Mouse (Mus musculus) CH12.LX (cell line): ENCODE measurements around the gene Rbbp6. TPM values are rescaled to one million over a fixed set of nuclear protein-coding genes. Genes with fewer than 3 reads are reported as not detected.

Experiments used
- DNase-seq: peaks from one replicate; pipeline ENCODE4 v3.0.0-alpha.2; 2013; ENCODE audit errors: extremely low read depth
- H3K27ac ChIP-seq: 2 replicates; pipeline ENCODE4 v1.5.1; 2012; ENCODE audit warnings: low read depth, mild to moderate bottlenecking, control low read depth, moderate library complexity; ENCODE audit not compliant: insufficient read depth
- H3K27me3 ChIP-seq: replicated peaks from 2 replicates; pipeline ENCODE3; 2012; ENCODE audit warnings: inconsistent platforms
- H3K36me3 ChIP-seq, 2 experiments: replicated peaks in 1 of 2; 2 replicates each; pipeline versions ENCODE3 to v1.6.1; 2012; ENCODE audit warnings: inconsistent platforms in 1 of 2, low read length in 1 of 2, mild to moderate bottlenecking in 1 of 2, mixed read lengths in 1 of 2, moderate library complexity in 1 of 2; ENCODE audit not compliant: control insufficient read depth in 1 of 2, insufficient read depth in 1 of 2
- H3K4me1 ChIP-seq, 2 experiments: 2 replicates each; pipeline ENCODE4 v1.6.1; 2012; ENCODE audit warnings: inconsistent platforms in 1 of 2, moderate library complexity in 1 of 2; ENCODE audit not compliant: insufficient read depth in 2 of 2, control insufficient read depth in 1 of 2
- H3K4me2 ChIP-seq: 2 replicates; pipeline ENCODE4 v1.6.1; 2012; ENCODE audit warnings: low read depth, mild to moderate bottlenecking, control low read depth; ENCODE audit not compliant: poor library complexity, insufficient read depth, severe bottlenecking
- H3K4me3 ChIP-seq, 3 experiments: fragments of 150-350 bp in 1 of 3; sonication (generic) in 1 of 3; replicated peaks in 1 of 3; 2 replicates each; pipeline versions ENCODE3 to v1.5.1; 2011 to 2012; ENCODE audit warnings: low read depth in 2 of 3, low read length in 2 of 3, mild to moderate bottlenecking in 2 of 3, moderate library complexity in 2 of 3, control low read depth in 1 of 3, improper control_type of control experiment in 1 of 3, inconsistent platforms in 1 of 3, mixed read lengths in 1 of 3; ENCODE audit not compliant: poor library complexity in 1 of 3
- H3K79me2 ChIP-seq: replicated peaks from 2 replicates; pipeline ENCODE4 v1.6.1; 2012; ENCODE audit warnings: mild to moderate bottlenecking, moderate library complexity; ENCODE audit not compliant: control insufficient read depth, poor library complexity, insufficient read depth, severe bottlenecking; ENCODE audit errors: extremely low read depth
- H3K9ac ChIP-seq: 2 replicates; pipeline ENCODE4 v1.6.1; 2012; ENCODE audit warnings: low read depth, mild to moderate bottlenecking, control low read depth, moderate library complexity; ENCODE audit not compliant: insufficient read depth
- H3K9me3 ChIP-seq: replicated peaks from 2 replicates; pipeline ENCODE3; 2012; ENCODE audit warnings: low read length, inconsistent platforms, mixed read lengths
- BHLHE40 ChIP-seq: IDR thresholded peaks from 2 replicates; pipeline ENCODE4 v1.6.1; 2011; ENCODE audit warnings: mild to moderate bottlenecking, low read depth, low read length, improper control_type of control experiment
- CHD1 ChIP-seq: IDR thresholded peaks from 2 replicates; pipeline ENCODE4 v1.6.1; 2012; ENCODE audit warnings: low read depth, low read length, improper control_type of control experiment, inconsistent platforms
- CHD2 ChIP-seq: IDR thresholded peaks from 2 replicates; pipeline ENCODE4 v1.6.1; 2011; ENCODE audit warnings: low read length, improper control_type of control experiment
- CTCF ChIP-seq, 2 experiments: IDR thresholded peaks in 1 of 2; conservative IDR thresholded peaks in 1 of 2; 2 replicates each; pipeline ENCODE4 v1.5.1; 2011 to 2012; ENCODE audit warnings: low read depth in 2 of 2, low read length in 2 of 2, improper control_type of control experiment in 1 of 2, inconsistent platforms in 1 of 2, mild to moderate bottlenecking in 1 of 2, moderate library complexity in 1 of 2
- E2F4 ChIP-seq: IDR thresholded peaks from 2 replicates; pipeline ENCODE4 v1.6.1; 2011; ENCODE audit warnings: low read depth, low read length, improper control_type of control experiment; ENCODE audit not compliant: insufficient replicate concordance
- ELF1 ChIP-seq: IDR thresholded peaks from 2 replicates; pipeline ENCODE4 v1.6.1; 2014; ENCODE audit warnings: low read depth, mild to moderate bottlenecking, inconsistent platforms, low read length, improper control_type of control experiment
- EP300 ChIP-seq: IDR thresholded peaks from 2 replicates; pipeline ENCODE4 v1.6.1; 2011; ENCODE audit warnings: low read length, improper control_type of control experiment
- GABPA ChIP-seq: IDR thresholded peaks from 2 replicates; pipeline ENCODE4 v1.6.1; 2012; ENCODE audit warnings: low read depth, low read length, improper control_type of control experiment, inconsistent platforms; ENCODE audit not compliant: insufficient replicate concordance
- HCFC1 ChIP-seq: IDR thresholded peaks from 2 replicates; pipeline ENCODE4 v1.6.1; 2012; ENCODE audit warnings: low read depth, mild to moderate bottlenecking, inconsistent platforms, low read length, improper control_type of control experiment
- IRF4 ChIP-seq: IDR thresholded peaks from 2 replicates; pipeline ENCODE4 v1.6.1; 2014; ENCODE audit warnings: low read depth, mild to moderate bottlenecking, inconsistent platforms, low read length, improper control_type of control experiment
- JUN ChIP-seq: IDR thresholded peaks from 2 replicates; pipeline ENCODE4 v1.6.1; 2011; ENCODE audit warnings: low read depth, mild to moderate bottlenecking, low read length, improper control_type of control experiment, moderate library complexity; ENCODE audit not compliant: insufficient read depth
- JUND ChIP-seq: conservative IDR thresholded peaks from 2 replicates; pipeline ENCODE4 v1.6.1; 2011; ENCODE audit warnings: low read depth, low read length, improper control_type of control experiment
- KAT2A ChIP-seq: IDR thresholded peaks from 2 replicates; pipeline ENCODE4 v1.6.1; 2012; ENCODE audit warnings: low read length, improper control_type of control experiment, inconsistent platforms; ENCODE audit not compliant: insufficient replicate concordance
- MAFK ChIP-seq: IDR thresholded peaks from 2 replicates; pipeline ENCODE4 v1.6.1; 2011; ENCODE audit warnings: low read length, improper control_type of control experiment; ENCODE audit not compliant: insufficient replicate concordance
- MAX ChIP-seq: IDR thresholded peaks from 2 replicates; pipeline ENCODE4 v1.6.1; 2011; ENCODE audit warnings: low read length, improper control_type of control experiment
- MAZ ChIP-seq: IDR thresholded peaks from 2 replicates; pipeline ENCODE4 v1.6.1; 2012; ENCODE audit warnings: low read depth, mild to moderate bottlenecking, inconsistent platforms, low read length, improper control_type of control experiment, moderate library complexity
- MXI1 ChIP-seq: IDR thresholded peaks from 2 replicates; pipeline ENCODE4 v1.6.1; 2011; ENCODE audit warnings: mild to moderate bottlenecking, low read depth, low read length, improper control_type of control experiment
- MYC ChIP-seq: IDR thresholded peaks from 2 replicates; pipeline ENCODE4 v1.6.1; 2011; ENCODE audit warnings: low read depth, mild to moderate bottlenecking, improper control_type of control experiment, low read length
- NRF1 ChIP-seq: IDR thresholded peaks from 2 replicates; pipeline ENCODE4 v1.6.1; 2014; ENCODE audit warnings: low read depth, mild to moderate bottlenecking, inconsistent platforms, low read length, improper control_type of control experiment, moderate library complexity
- POLR2A ChIP-seq: IDR thresholded peaks from 2 replicates; pipeline ENCODE4 v1.6.1; 2011; ENCODE audit warnings: low read depth, mild to moderate bottlenecking, improper control_type of control experiment, low read length
- RAD21 ChIP-seq: IDR thresholded peaks from 2 replicates; pipeline ENCODE4 v1.6.1; 2011; ENCODE audit warnings: low read depth, mild to moderate bottlenecking, low read length, improper control_type of control experiment, moderate library complexity
- RCOR1 ChIP-seq: conservative IDR thresholded peaks from 2 replicates; pipeline ENCODE4 v1.6.1; 2012; ENCODE audit warnings: low read depth, mild to moderate bottlenecking, inconsistent platforms, low read length, improper control_type of control experiment
- SIN3A ChIP-seq: IDR thresholded peaks from 2 replicates; pipeline ENCODE4 v1.6.1; 2012; ENCODE audit warnings: low read length, improper control_type of control experiment, inconsistent platforms
- SMC3 ChIP-seq: IDR thresholded peaks from 2 replicates; pipeline ENCODE4 v1.6.1; 2011; ENCODE audit warnings: low read depth, low read length, improper control_type of control experiment
- TBP ChIP-seq: conservative IDR thresholded peaks from 2 replicates; pipeline ENCODE4 v1.6.1; 2011; ENCODE audit warnings: low read depth, low read length, improper control_type of control experiment
- TCF12 ChIP-seq: IDR thresholded peaks from 2 replicates; pipeline ENCODE4 v1.6.1; 2014; ENCODE audit warnings: low read depth, mild to moderate bottlenecking, inconsistent platforms, low read length, improper control_type of control experiment
- UBTF ChIP-seq: IDR thresholded peaks from 2 replicates; pipeline ENCODE4 v1.6.1; 2012; ENCODE audit warnings: low read depth, mild to moderate bottlenecking, inconsistent platforms, low read length, improper control_type of control experiment, moderate library complexity
- USF1 ChIP-seq: IDR thresholded peaks from 2 replicates; pipeline ENCODE4 v1.6.1; 2014; ENCODE audit warnings: low read depth, mild to moderate bottlenecking, inconsistent platforms, low read length, improper control_type of control experiment
- USF2 ChIP-seq: conservative IDR thresholded peaks from 2 replicates; pipeline ENCODE4 v1.6.1; 2011; ENCODE audit warnings: low read depth, low read length, improper control_type of control experiment
- ZC3H11A ChIP-seq: IDR thresholded peaks from 2 replicates; pipeline ENCODE4 v1.6.1; 2012; ENCODE audit warnings: low read depth, mild to moderate bottlenecking, inconsistent platforms, low read length, improper control_type of control experiment
- ZKSCAN1 ChIP-seq: IDR thresholded peaks from 2 replicates; pipeline ENCODE4 v1.6.1; 2012; ENCODE audit warnings: low read depth, inconsistent platforms, low read length, improper control_type of control experiment, borderline replicate concordance
- ZMIZ1 ChIP-seq: IDR thresholded peaks from 2 replicates; pipeline ENCODE4 v1.6.1; 2012; ENCODE audit warnings: low read depth, mild to moderate bottlenecking, inconsistent platforms, low read length, improper control_type of control experiment
- ZNF384 ChIP-seq: IDR thresholded peaks from 2 replicates; pipeline ENCODE4 v1.6.1; 2012; ENCODE audit warnings: low read depth, low read length, improper control_type of control experiment, inconsistent platforms
- dilution Hi-C: fragments of 300-500 bp; cut with MboI; formaldehyde crosslinking; loops from 2 replicates; pipeline ENCODE4 v1.14.3; 2020; ENCODE audit warnings: low sequenced_read_pairs; ENCODE audit not compliant: extremely low pct_unique_long_range_greater_than_20kb, extremely low pct_ligation_motif_present
- in situ Hi-C: fragments of 300-500 bp; cut with MboI; formaldehyde crosslinking; loops from 3 replicates; pipeline ENCODE4 v1.14.3; 2019; ENCODE audit warnings: low sequenced_read_pairs, low pct_ligation_motif_present, low pct_unique_long_range_greater_than_20kb, mixed read lengths
- polyA plus RNA-seq: library from polyadenylated mRNA; unstranded; fragments of >175 nt; gene quantifications from 2 replicates; pipeline ENCODE4 v1.2.1, GENCODE M21; 2012; ENCODE audit warnings: low read depth; ENCODE audit not compliant: insufficient read length
- total RNA-seq, 2 experiments: library from RNA; depleted of rRNA; stranded (reverse); fragments of 300-350 nt in 1 of 2; fragments of >200 nt in 1 of 2; gene quantifications; 2 replicates each; pipeline ENCODE4 v1.2.3; 2012 to 2014

Rbbp6 gene
- total and polyA plus RNA-seq, 3 experiments: 17.8 to 93.0 (median 22.9) TPM

DNA sequence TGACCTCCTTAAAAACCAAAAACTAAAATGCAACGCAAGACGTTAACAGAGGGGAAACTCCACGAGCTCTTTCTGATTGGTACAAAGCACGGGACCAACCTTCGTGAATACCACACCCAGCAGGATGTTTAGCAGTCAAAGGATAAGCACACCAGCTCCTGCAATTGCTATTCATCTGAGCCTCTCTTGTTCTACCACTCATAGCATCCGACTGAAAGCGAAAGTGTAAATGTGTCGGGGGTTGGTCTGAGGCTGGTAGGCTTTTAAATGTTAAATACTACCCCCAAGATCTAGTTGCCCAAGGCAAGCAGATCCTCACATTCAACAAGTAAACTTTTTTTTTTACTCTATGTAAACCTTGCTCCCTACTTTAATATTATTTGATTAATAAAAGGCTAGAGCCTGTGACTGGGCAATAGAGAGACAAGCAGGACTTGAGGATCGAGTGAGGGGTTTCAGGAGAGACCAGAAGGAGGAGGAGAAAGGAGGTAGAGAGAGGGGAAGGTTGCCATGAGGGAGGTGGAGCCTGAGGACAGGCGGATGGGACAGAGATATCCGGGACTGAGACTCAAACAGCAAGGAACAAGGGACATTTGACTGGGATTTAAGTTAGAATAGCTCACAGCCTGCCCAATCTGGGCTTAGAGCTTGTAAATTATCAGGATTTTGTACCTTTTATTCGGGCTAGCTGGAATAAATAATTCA is 25.0 kb upstream of the Rbbp6 start:
- dilution Hi-C loops: no loop called here
- peak overlapping the region; percentile 72 for H3K4me2 ChIP-seq
- in situ Hi-C loops: no loop called here
- H3K27me3 ChIP-seq: no peaks in the 10 kb centered on the region
- H3K4me3 ChIP-seq: peak overlapping the region; percentile 17 to 37 (median 36)
- H3K27ac ChIP-seq: no peak overlapping the region
- DNase-seq: peak; percentile 62
- H3K36me3 ChIP-seq: no peaks in the 10 kb centered on the region
- H3K9me3 ChIP-seq: no peaks in the 10 kb centered on the region
- peaks cover 2 to 18% of the 10 kb centered on the region in 2 experiments; a peak in 2 of 4 replicates for H3K4me1 ChIP-seq
- H3K9ac ChIP-seq: peak overlapping the region; percentile 10; the same call in 1 of the 2 replicates
- no peak for TF ChIP-seq CHD1
- TF ChIP-seq NRF1: no peak
- no peak for TF ChIP-seq GABPA
- TF ChIP-seq BHLHE40: peak; percentile 54
- TF ChIP-seq MAFK: no peak
- no peak for TF ChIP-seq USF1
- no peak for TF ChIP-seq ZNF384
- TF ChIP-seq MYC: no peak
- no peak for TF ChIP-seq CHD2
- TF ChIP-seq RAD21: no peak
- no peak for TF ChIP-seq TBP
- no peak for TF ChIP-seq ZMIZ1
- no peak for TF ChIP-seq HCFC1
- no peak for TF ChIP-seq ZKSCAN1
- no peak for TF ChIP-seq CTCF (conservative IDR thresholded peaks at IDR 0.05 in 1 of 2, IDR thresholded peaks at IDR 0.05 in 1 of 2; ENCODE audit: low read depth in 2 of 2, low read length in 2 of 2)
- no peak for TF ChIP-seq SIN3A
- no peak for TF ChIP-seq JUN
- TF ChIP-seq ZC3H11A: no peak
- no peak for TF ChIP-seq MAZ
- TF ChIP-seq TCF12: no peak; the same call in 1 of the 2 replicates
- no peak for TF ChIP-seq MXI1
- TF ChIP-seq ELF1: no peak
- TF ChIP-seq SMC3: no peak
- no peak; the same call in 1 of the 2 replicates for TF ChIP-seq MAX
- 0 out of 2 replicates have a peak, but pooled peaks have one; percentile 18 for TF ChIP-seq POLR2A
- no peak for TF ChIP-seq USF2
- no peak for TF ChIP-seq KAT2A
- TF ChIP-seq RCOR1: no peak
- peak; percentile 28; the same call in 1 of the 2 replicates for TF ChIP-seq EP300
- TF ChIP-seq E2F4: no peak
- no peak for TF ChIP-seq UBTF
- TF ChIP-seq IRF4: peak; percentile 56
- no peak for TF ChIP-seq JUND
- TF ChIP-seq, all 38 proteins: peak for 4
- H3K79me2 ChIP-seq: no peaks in the 10 kb centered on the region
